8 mouse cellular contexts compared by ENCODE assay signal in genomic region chrX:162902040-162902734, GRCm38 (mm10). TPM values are rescaled to one million over a fixed set of nuclear protein-coding genes. Genes with fewer than 3 reads are reported as not detected.
DNase-seq lines count a peak whose midpoint lies in the region; ATAC-seq and TF ChIP-seq lines count a peak whose summit lies in the region.

No protein-coding gene starts in this region.

- no peaks in the 10 kb centered on the region for H3K9me3 ChIP-seq in heart, postnatal 0 days (replicated peaks; ENCODE audit: control insufficient read depth, low read length)
- H3K9me3 ChIP-seq in liver, embryonic 15.5 days (replicated peaks) = no peaks in the 10 kb centered on the region
- no peaks in the 10 kb centered on the region for H3K9me3 ChIP-seq in stomach, embryonic 16.5 days (replicated peaks; ENCODE audit: control insufficient read depth, low read length)

- H3K36me3 ChIP-seq in heart, postnatal 0 days (replicated peaks; ENCODE audit: control insufficient read depth, insufficient read depth, low read length) = no peaks in the 10 kb centered on the region
- H3K36me3 ChIP-seq in liver, embryonic 15.5 days (replicated peaks) = no peaks in the 10 kb centered on the region
- no peaks in the 10 kb centered on the region for H3K36me3 ChIP-seq in stomach, embryonic 16.5 days (ENCODE audit: control insufficient read depth, insufficient read depth, low read length)

- TF ChIP-seq POLR2A in brain, embryonic 14.5 days (IDR thresholded peaks at IDR 0.05; ENCODE audit: borderline replicate concordance, extremely low read depth, insufficient read depth, insufficient read length, poor library complexity, severe bottlenecking) = no peak

- TF ChIP-seq EP300 in heart, postnatal 0 days (IDR thresholded peaks at IDR 0.05; ENCODE audit: low read depth) = no peak

- peak overlapping the region; percentile 83 for H3K4me2 ChIP-seq in heart, postnatal 0 days (ENCODE audit: low read depth, low read length)
- peak overlapping the region; percentile 75 for H3K4me2 ChIP-seq in liver, embryonic 15.5 days
- H3K4me2 ChIP-seq in stomach, embryonic 16.5 days (ENCODE audit: low read depth, low read length) = peak overlapping the region; percentile 52

- H3K4me1 ChIP-seq in heart, postnatal 0 days (ENCODE audit: control insufficient read depth, insufficient read depth) = no peaks in the 10 kb centered on the region
- 0 out of 2 replicates have a peak, but pooled peaks cover 5% of the 10 kb centered on the region for H3K4me1 ChIP-seq in liver, embryonic 15.5 days (replicated peaks)
- H3K4me1 ChIP-seq in stomach, embryonic 16.5 days (ENCODE audit: control insufficient read depth, insufficient read depth, low read length) = no peaks in the 10 kb centered on the region

- 21% methylated on average over 29 of the region's 29 CpGs for WGBS in heart, postnatal 0 days
- WGBS in liver, embryonic 15.5 days (ENCODE audit: insufficient replicate concordance) = 23% methylated on average over 29 of the region's 29 CpGs
- WGBS in stomach, embryonic 16.5 days = 17% methylated on average over 29 of the region's 29 CpGs

- H3K27me3 ChIP-seq in heart, postnatal 0 days (ENCODE audit: control insufficient read depth, insufficient read depth, low read length) = no peaks in the 10 kb centered on the region
- H3K27me3 ChIP-seq in liver, embryonic 15.5 days = no peaks in the 10 kb centered on the region
- no peaks in the 10 kb centered on the region; the same call in 1 of the 2 replicates for H3K27me3 ChIP-seq in stomach, embryonic 16.5 days (ENCODE audit: control insufficient read depth, insufficient read depth, low read length)

- ATAC-seq in erythroid progenitor cell, adult 5-6 weeks (replicated peaks; ENCODE audit: low FRiP score, poor library complexity, severe bottlenecking) = peak; percentile 88
- ATAC-seq in heart, postnatal 0 days (ENCODE audit: insufficient read depth, low read depth) = peak; percentile 66
- peak; percentile 78 for ATAC-seq in liver, embryonic 15.5 days (ENCODE audit: insufficient read depth)
- ATAC-seq in stomach, embryonic 16.5 days (ENCODE audit: insufficient read depth, low FRiP score) = peak; percentile 78

- peak overlapping the region; percentile 75 for H3K27ac ChIP-seq in heart, postnatal 0 days (ENCODE audit: low read depth)
- peak overlapping the region; percentile 76 for H3K27ac ChIP-seq in liver, embryonic 15.5 days (replicated peaks)
- H3K27ac ChIP-seq in stomach, embryonic 16.5 days (ENCODE audit: low read length) = peak overlapping the region; percentile 88

- H3K9ac ChIP-seq in heart, postnatal 0 days (replicated peaks; ENCODE audit: low read depth, low read length) = peak overlapping the region; percentile 59
- H3K9ac ChIP-seq in liver, embryonic 15.5 days = peak overlapping the region; percentile 52
- H3K9ac ChIP-seq in stomach, embryonic 16.5 days (ENCODE audit: low read length) = peak overlapping the region; percentile 78

- TF ChIP-seq CTCF in brain, embryonic 14.5 days (IDR thresholded peaks at IDR 0.05; ENCODE audit: borderline replicate concordance, extremely low read depth, insufficient read depth, insufficient read length) = no peak
- TF ChIP-seq CTCF in heart, postnatal 0 days (IDR thresholded peaks at IDR 0.05; ENCODE audit: low read depth) = no peak

- peak overlapping the region; percentile 70 for H3K4me3 ChIP-seq in heart, postnatal 0 days (ENCODE audit: low read depth, low read length)
- H3K4me3 ChIP-seq in liver, embryonic 15.5 days (replicated peaks) = peak overlapping the region; percentile 59
- H3K4me3 ChIP-seq in stomach, embryonic 16.5 days (replicated peaks; ENCODE audit: low read length) = peak overlapping the region; percentile 64

- DNase-seq in CD8-positive naive resting alpha-beta T cell, adult 2 months (ENCODE audit: low read depth in 2 of 2, low spot score in 2 of 2) = peak; percentile 74 to 78
- DNase-seq in brain, embryonic 14.5 days (ENCODE audit: low read depth) = peak; percentile 53
- DNase-seq in heart, postnatal 0 days (ENCODE audit: low spot score) = no peak
- peak; percentile 58 to 79 for DNase-seq in kidney, postnatal 25 days
- peak; percentile 24 for DNase-seq in neural tube, embryonic 10.5 days (ENCODE audit: extremely low spot score, low spot score)

RNA-seq across cellular contexts. Expression of gene Ctps2, which starts 1.1 kb away (rescaled TPM):
- polyA plus RNA-seq in brain, embryonic 14.5 days (2012; rRNA removed) = 47.1 and 67.7 TPM in 2 replicates
- total RNA-seq in erythroid progenitor cell, adult 5-6 weeks (2015; ENCODE audit: low replicate concordance) = 14.8 and 44.4 TPM in 2 replicates
- 13.8 and 15.8 TPM in 2 replicates for total RNA-seq in erythroid progenitor cell, adult 5-6 weeks (2017; ENCODE audit: low replicate concordance)
- 14.3 and 30.9 TPM in 2 replicates for total RNA-seq in heart, postnatal 0 days (2014; rRNA removed; ENCODE audit: low replicate concordance)
- 29.8 and 30.4 TPM in 2 replicates for polyA plus RNA-seq in heart, postnatal 0 days (2015; fragmentation: Nextera tagmentation; extraction: Ambion mirVana)
- 43.1 and 46.9 TPM in 2 replicates for polyA plus RNA-seq in liver, embryonic 15.5 days (2015; fragmentation: Nextera tagmentation; extraction: Ambion mirVana)
- 70.0 and 84.5 TPM in 2 replicates for polyA plus RNA-seq in stomach, embryonic 16.5 days (2015; fragmentation: Nextera tagmentation; extraction: Ambion mirVana)

RNA-seq across cellular contexts. Expression of gene Syap1, which starts 13.9 kb away (rescaled TPM):
- polyA plus RNA-seq in brain, embryonic 14.5 days (2012; rRNA removed) = 18.8 and 27.9 TPM in 2 replicates
- total RNA-seq in erythroid progenitor cell, adult 5-6 weeks (2015; ENCODE audit: low replicate concordance) = 15.1 and 22.6 TPM in 2 replicates
- 25.9 and 33.9 TPM in 2 replicates for total RNA-seq in erythroid progenitor cell, adult 5-6 weeks (2017; ENCODE audit: low replicate concordance)
- total RNA-seq in heart, postnatal 0 days (2014; rRNA removed; ENCODE audit: low replicate concordance) = 18.4 and 30.3 TPM in 2 replicates
- polyA plus RNA-seq in heart, postnatal 0 days (2015; fragmentation: Nextera tagmentation; extraction: Ambion mirVana) = 27.0 and 27.5 TPM in 2 replicates
- polyA plus RNA-seq in liver, embryonic 15.5 days (2015; fragmentation: Nextera tagmentation; extraction: Ambion mirVana) = 11.8 TPM in 2 replicates
- 33.4 and 39.4 TPM in 2 replicates for polyA plus RNA-seq in stomach, embryonic 16.5 days (2015; fragmentation: Nextera tagmentation; extraction: Ambion mirVana)
